In genomic region chr6:136535176-136535575, GRCm38 (mm10) we compare ENCODE assay signal across 1 mouse cellular context.
TF ChIP-seq lines count a peak whose summit lies in the region.

No protein-coding gene starts in this region.

TF ChIP-seq in CH12.LX, 34 proteins besides CTCF, POLR2A, EP300 and RAD21:
- TF ChIP-seq ELF1 (IDR thresholded peaks at IDR 0.05; ENCODE audit: low read depth, low read length) (no peak), RCOR1 (conservative IDR thresholded peaks at IDR 0.05; ENCODE audit: low read depth, low read length) (no peak), ZC3H11A (IDR thresholded peaks at IDR 0.05; ENCODE audit: low read depth, low read length) (no peak), UBTF (IDR thresholded peaks at IDR 0.05; ENCODE audit: low read depth, low read length) (no peak), JUN (IDR thresholded peaks at IDR 0.05; ENCODE audit: insufficient read depth, low read depth, low read length) (no peak), NELFE (IDR thresholded peaks at IDR 0.05; ENCODE audit: low read depth, low read length) (no peak)
